Mouse (Mus musculus) kidney, embryonic 14.5 days (tissue): Measurements from ENCODE around the gene 2200002D01Rik. TPM values are rescaled to one million over a fixed set of nuclear protein-coding genes. Genes with fewer than 3 reads are reported as not detected.

Experiments
- ATAC-seq: fragments of 200-750 bp; cut with Nextera tagmentation; 2 replicates; pipeline ENCODE4 v1.8.0; 2017; ENCODE audit warnings: moderate number of reproducible peaks, mild to moderate bottlenecking, moderate TSS enrichment, moderate library complexity; ENCODE audit not compliant: low FRiP score, low TSS enrichment
- H3K27ac ChIP-seq: fragments of 300-500 bp; sonication (generic); 2 replicates; pipeline ENCODE4 v1.5.1; 2014; ENCODE audit warnings: low read depth, mild to moderate bottlenecking, low read length, moderate library complexity, mixed read lengths
- H3K27me3 ChIP-seq: fragments of 300-500 bp; sonication (generic); 2 replicates; pipeline ENCODE4 v1.6.1; 2014; ENCODE audit warnings: mild to moderate bottlenecking, low read length; ENCODE audit not compliant: control insufficient read depth, insufficient read depth
- H3K36me3 ChIP-seq: fragments of 300-500 bp; sonication (generic); 2 replicates; pipeline ENCODE4 v1.6.1; 2014; ENCODE audit warnings: low read length, mixed read lengths; ENCODE audit not compliant: control insufficient read depth, insufficient read depth
- H3K4me1 ChIP-seq: fragments of 300-500 bp; sonication (generic); 2 replicates; pipeline ENCODE4 v1.6.1; 2014; ENCODE audit warnings: low read length, mixed read lengths; ENCODE audit not compliant: control insufficient read depth, insufficient read depth
- H3K4me2 ChIP-seq: fragments of 300-500 bp; sonication (generic); replicated peaks from 2 replicates; pipeline ENCODE4 v1.6.1; 2014; ENCODE audit warnings: low read depth, mild to moderate bottlenecking, low read length
- H3K4me3 ChIP-seq: fragments of 300-500 bp; sonication (generic); 2 replicates; pipeline ENCODE4 v1.5.1; 2014; ENCODE audit warnings: mild to moderate bottlenecking, low read length
- H3K9ac ChIP-seq: fragments of 300-500 bp; sonication (generic); 2 replicates; pipeline ENCODE4 v1.6.1; 2014; ENCODE audit warnings: low read depth, mild to moderate bottlenecking, low read length, moderate library complexity
- H3K9me3 ChIP-seq: fragments of 300-500 bp; sonication (generic); 2 replicates; pipeline ENCODE4 v1.6.1; 2016; ENCODE audit warnings: low read length; ENCODE audit not compliant: control insufficient read depth
- WGBS: fragments of 180-500 bp; shearing (Covaris S2); extraction: QIAGEN DNeasy Blood & Tissue Kit; methylation state at CpG from one replicate; pipeline ENCODE4 v1.1.7; 2014; 5-methylcytosine and 5-hydroxymethylcytosine counted together
- polyA plus RNA-seq: library from polyadenylated mRNA; unstranded; fragments of >200 nt; fragmentation: Nextera tagmentation; extraction: Ambion mirVana; gene quantifications from 2 replicates; pipeline ENCODE4 v1.2.1, GENCODE M21; 2014

Gene 2200002D01Rik
- polyA plus RNA-seq, 1 experiment from 2014 or later, result 8.3 TPM

- H3K4me3 ChIP-seq, result peak within 1 kb of the TSS; percentile 50
- H3K9me3 ChIP-seq, result no peaks in the 10 kb centered on the region
- 0 out of 2 replicates have a peak, but pooled peaks cover 6% of the 10 kb centered on the region for H3K4me1 ChIP-seq
- peaks cover 24% of the 10 kb centered on the region for H3K27me3 ChIP-seq
- H3K27ac ChIP-seq, result peak within 1 kb of the TSS; percentile 79
- under 1% methylated on average over 80 of the region's 80 CpGs for WGBS
- H3K9ac ChIP-seq, result peak within 1 kb of the TSS; percentile 74
- peak within 1 kb of the TSS; percentile 93 for H3K4me2 ChIP-seq
- H3K36me3 ChIP-seq, result no peaks in the 10 kb centered on the region
- ATAC-seq, result peak; percentile 82
These were observed 33.2 kb upstream of the 2200002D01Rik start, which contains the start of gene Spint2 for GRCm38 (mm10) chr7:29281201-29282073. TSS of gene Spint2 (minus strand) at chr7:29281912.

GRCm38 (mm10) chr7:29280801-29281200 is 32.5 kb upstream of the 2200002D01Rik start:
- H3K4me2 ChIP-seq, result peak overlapping the region; percentile 93
- peak overlapping the region; percentile 74 for H3K9ac ChIP-seq
- peaks cover 24% of the 10 kb centered on the region for H3K27me3 ChIP-seq
- 0 out of 2 replicates have a peak, but pooled peaks have one; percentile 1 for ATAC-seq
- no peak overlapping the region for H3K27ac ChIP-seq
- H3K4me1 ChIP-seq, result 0 out of 2 replicates have a peak, but pooled peaks cover 6% of the 10 kb centered on the region
- no peaks in the 10 kb centered on the region for H3K9me3 ChIP-seq
- no peaks in the 10 kb centered on the region for H3K36me3 ChIP-seq
- WGBS, result 8% methylated on average over 13 of the region's 13 CpGs
- H3K4me3 ChIP-seq, result peak overlapping the region; percentile 50

- Histone ChIP-seq H3K9me3 (no peaks in the 10 kb centered on the region), H3K27me3 (peaks cover 20% of the 10 kb centered on the region), H3K36me3 (no peaks in the 10 kb centered on the region), H3K27ac (no peak overlapping the region), H3K4me3 (peak overlapping the region; percentile 50), H3K9ac (no peak overlapping the region), H3K4me2 (peak overlapping the region; percentile 93), H3K4me1 (0 out of 2 replicates have a peak, but pooled peaks cover 6% of the 10 kb centered on the region)
- no peak for ATAC-seq
- WGBS, result 77% methylated on average over 8 of the region's 8 CpGs
These were observed 31.7 kb upstream of the 2200002D01Rik start for GRCm38 (mm10) chr7:29279924-29280323.

GRCm38 (mm10) chr7:29279261-29279660 is 31.0 kb upstream of the 2200002D01Rik start:
- no peak overlapping the region for H3K27ac ChIP-seq
- H3K9ac ChIP-seq, result no peak overlapping the region
- peaks cover 18% of the 10 kb centered on the region for H3K27me3 ChIP-seq
- no peaks in the 10 kb centered on the region for H3K9me3 ChIP-seq
- H3K4me3 ChIP-seq, result no peak overlapping the region
- 0 out of 2 replicates have a peak, but pooled peaks cover 6% of the 10 kb centered on the region for H3K4me1 ChIP-seq
- H3K4me2 ChIP-seq, result no peak overlapping the region
- H3K36me3 ChIP-seq, result no peaks in the 10 kb centered on the region
- no peak for ATAC-seq

GRCm38 (mm10) chr7:29277510-29277909 is 29.2 kb upstream of the 2200002D01Rik start:
- WGBS, result 87% methylated on average over 4 of the region's 4 CpGs
- H3K4me2 ChIP-seq, result no peak overlapping the region

GRCm38 (mm10) chr7:29276715-29277114 is 28.4 kb upstream of the 2200002D01Rik start:
- Histone ChIP-seq H3K9ac (no peak overlapping the region), H3K4me2 (no peak overlapping the region), H3K27me3 (peaks cover 12% of the 10 kb centered on the region), H3K36me3 (no peaks in the 10 kb centered on the region), H3K4me3 (no peak overlapping the region), H3K27ac (no peak overlapping the region), H3K9me3 (no peaks in the 10 kb centered on the region), H3K4me1 (0 out of 2 replicates have a peak, but pooled peaks cover 3% of the 10 kb centered on the region)
- WGBS, result 58% methylated on average over 5 of the region's 5 CpGs
- ATAC-seq, result no peak

More at GRCm38 (mm10) chr7:29277510-29277909, 29.2 kb upstream of the 2200002D01Rik start:
- no peak overlapping the region for H3K9ac ChIP-seq
- H3K9me3 ChIP-seq, result no peaks in the 10 kb centered on the region
- ATAC-seq, result no peak
- H3K27ac ChIP-seq, result no peak overlapping the region
- H3K4me3 ChIP-seq, result no peak overlapping the region
- H3K36me3 ChIP-seq, result no peaks in the 10 kb centered on the region
- H3K4me1 ChIP-seq, result 0 out of 2 replicates have a peak, but pooled peaks cover 6% of the 10 kb centered on the region
- H3K27me3 ChIP-seq, result peaks cover 18% of the 10 kb centered on the region

GRCm38 (mm10) chr7:29271687-29272465 is 23.6 kb upstream of the 2200002D01Rik start:
- ATAC-seq, result peak; percentile 34; the same call in 1 of the 2 replicates
- H3K27ac ChIP-seq, result no peak overlapping the region
- no peaks in the 10 kb centered on the region for H3K9me3 ChIP-seq
- peaks cover 8% of the 10 kb centered on the region; the same call in 1 of the 2 replicates for H3K4me1 ChIP-seq
- H3K36me3 ChIP-seq, result no peaks in the 10 kb centered on the region
- 52% methylated on average over 8 of the region's 8 CpGs for WGBS
- no peak overlapping the region for H3K4me3 ChIP-seq
- no peak overlapping the region for H3K9ac ChIP-seq
- no peaks in the 10 kb centered on the region for H3K27me3 ChIP-seq
- H3K4me2 ChIP-seq, result no peak overlapping the region

- Histone ChIP-seq H3K36me3 (no peaks in the 10 kb centered on the region), H3K27me3 (no peaks in the 10 kb centered on the region), H3K4me3 (no peak overlapping the region), H3K4me2 (no peak overlapping the region), H3K27ac (no peak overlapping the region), H3K9me3 (no peaks in the 10 kb centered on the region), H3K9ac (no peak overlapping the region), H3K4me1 (peaks cover 13% of the 10 kb centered on the region; the same call in 1 of the 2 replicates)
- 82% methylated on average over 4 of the region's 4 CpGs for WGBS
- no peak for ATAC-seq
These were observed 22.2 kb upstream of the 2200002D01Rik start for GRCm38 (mm10) chr7:29270445-29270844.
